Mouse (Mus musculus) neural tube, embryonic 13.5 days (tissue): ENCODE measurements at regions not wholly inside any gene's neighbourhood (a gene's known extent, or its start where the extent isn't known, plus 50 kb on each side); places are given as distances from the start of the nearest gene placed in this dataset.

ENCODE experiments used
- ATAC-seq: fragments of 200-750 bp; cut with Nextera tagmentation; 2 replicates; pipeline ENCODE4 v1.8.0; 2017; ENCODE audit warnings: low read depth, mild to moderate bottlenecking, moderate TSS enrichment, moderate library complexity
- H3K27ac ChIP-seq: fragments of 300-500 bp; sonication (generic); replicated peaks from 2 replicates; pipeline ENCODE4 v1.5.1; 2015; ENCODE audit warnings: moderate library complexity, mild to moderate bottlenecking, inconsistent platforms
- H3K27me3 ChIP-seq: fragments of 300-500 bp; sonication (generic); 2 replicates; pipeline ENCODE4 v1.6.1; 2015; ENCODE audit warnings: mild to moderate bottlenecking, inconsistent platforms
- H3K36me3 ChIP-seq: fragments of 300-500 bp; sonication (generic); 2 replicates; pipeline ENCODE4 v1.6.1; 2015; ENCODE audit warnings: mild to moderate bottlenecking, inconsistent platforms
- H3K4me1 ChIP-seq: fragments of 300-500 bp; sonication (generic); replicated peaks from 2 replicates; pipeline ENCODE4 v1.6.1; 2015; ENCODE audit warnings: inconsistent platforms
- H3K4me2 ChIP-seq: fragments of 300-500 bp; sonication (generic); 2 replicates; pipeline ENCODE4 v1.6.1; 2015; ENCODE audit warnings: inconsistent platforms, mild to moderate bottlenecking, moderate library complexity
- H3K4me3 ChIP-seq: fragments of 300-500 bp; sonication (generic); 2 replicates; pipeline ENCODE4 v1.5.1; 2015; ENCODE audit warnings: mild to moderate bottlenecking, inconsistent platforms
- H3K9ac ChIP-seq: fragments of 300-500 bp; sonication (generic); 2 replicates; pipeline ENCODE4 v1.6.1; 2015; ENCODE audit warnings: moderate library complexity, mild to moderate bottlenecking, inconsistent platforms
- H3K9me3 ChIP-seq: fragments of 300-500 bp; sonication (generic); 2 replicates; pipeline ENCODE4 v1.6.1; 2016; ENCODE audit warnings: inconsistent platforms
- WGBS: fragments of 180-500 bp; shearing (Covaris S2); methylation state at CpG from one replicate; pipeline ENCODE4 v1.1.7; 2015; 5-methylcytosine and 5-hydroxymethylcytosine counted together

DNA sequence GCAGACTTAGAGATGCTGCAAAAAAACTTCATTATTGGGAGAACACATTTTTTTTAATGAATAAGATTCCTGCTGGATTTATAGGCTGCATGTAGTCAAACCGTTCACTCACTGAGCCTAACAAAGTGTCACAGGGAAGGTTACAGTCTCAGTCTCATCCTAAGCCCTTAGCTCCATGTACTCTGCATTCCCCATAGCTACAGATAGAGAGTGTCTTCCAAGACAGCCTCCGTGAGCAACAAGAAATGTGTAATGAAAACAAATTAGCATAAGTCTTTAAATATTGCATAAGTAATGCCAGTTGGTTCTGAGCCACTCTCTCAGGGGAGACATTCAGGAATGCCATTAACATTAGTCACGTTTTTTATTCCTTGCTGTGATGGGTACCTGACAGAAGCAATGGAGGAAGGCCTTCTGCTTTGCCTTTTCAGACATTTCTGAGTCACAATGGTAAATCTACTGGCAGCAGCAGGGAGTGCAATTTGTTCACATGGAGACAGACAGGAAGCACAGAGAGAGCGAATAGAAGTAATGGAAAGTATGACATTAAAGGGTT, 376.7 kb downstream of the Fam84b start:
- no peak overlapping the region for H3K4me2 ChIP-seq
- H3K4me1 ChIP-seq: peaks cover 9% of the 10 kb centered on the region
- peak; percentile 76 for ATAC-seq
- H3K36me3 ChIP-seq: no peaks in the 10 kb centered on the region
- no peak overlapping the region for H3K4me3 ChIP-seq
- no peak overlapping the region for H3K9ac ChIP-seq
- WGBS: 27% methylated on average over 4 of the region's 4 CpGs
- no peaks in the 10 kb centered on the region for H3K9me3 ChIP-seq
- no peaks in the 10 kb centered on the region for H3K27me3 ChIP-seq
- 0 out of 2 replicates have a peak overlapping the region, but pooled peaks have one; percentile 5 for H3K27ac ChIP-seq

DNA sequence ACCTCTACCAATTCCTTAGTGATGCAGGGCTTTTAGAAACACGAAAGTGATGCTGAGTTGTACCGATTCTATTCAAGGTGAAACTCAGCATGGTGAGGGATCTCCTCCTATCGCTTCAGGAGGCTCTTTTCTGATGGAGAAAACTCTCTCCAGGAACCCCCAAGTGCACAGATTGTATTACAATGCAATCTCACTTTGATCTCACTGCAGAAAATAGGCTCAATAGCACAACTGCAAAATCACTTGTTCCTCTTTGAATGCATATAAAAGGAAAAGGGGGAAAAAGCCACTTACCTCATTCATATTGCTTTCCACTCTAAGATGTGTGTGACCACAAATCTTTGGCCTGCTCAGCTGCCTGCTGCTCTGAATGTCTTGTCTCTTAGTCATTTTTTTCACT, 378.5 kb downstream of the Fam84b start:
- H3K27ac ChIP-seq: no peak overlapping the region
- H3K9ac ChIP-seq: no peak overlapping the region
- no peak overlapping the region for H3K4me3 ChIP-seq
- H3K4me1 ChIP-seq: peaks cover 9% of the 10 kb centered on the region
- H3K9me3 ChIP-seq: no peaks in the 10 kb centered on the region
- no peaks in the 10 kb centered on the region for H3K27me3 ChIP-seq
- H3K4me2 ChIP-seq: no peak overlapping the region
- no peaks in the 10 kb centered on the region for H3K36me3 ChIP-seq
- 16% methylated on average over 3 of the region's 3 CpGs for WGBS
- ATAC-seq: no peak

DNA sequence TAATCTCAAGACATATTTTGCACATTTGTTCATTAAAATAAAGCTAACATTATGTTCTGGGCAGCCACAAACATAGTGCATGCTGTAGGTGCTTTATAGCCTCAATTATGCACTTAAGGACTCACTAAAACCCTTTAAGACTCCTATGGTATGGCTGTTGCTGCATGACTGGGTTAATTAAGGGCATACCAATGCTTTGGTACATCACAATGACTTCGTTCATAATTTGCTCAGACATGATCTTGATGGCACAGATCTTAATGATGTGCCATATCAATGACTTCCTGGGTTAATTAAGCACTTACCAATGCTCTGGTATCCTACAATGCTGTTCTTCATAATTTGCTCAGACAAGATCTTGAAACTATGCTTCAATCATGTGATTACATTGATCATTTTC, 415.5 kb upstream of the 4933412E24Rik start:
- WGBS: 88% methylated on average over 1 of the region's 1 CpGs
- H3K9ac ChIP-seq: no peak overlapping the region
- no peaks in the 10 kb centered on the region for H3K27me3 ChIP-seq
- no peak for ATAC-seq
- H3K36me3 ChIP-seq: no peaks in the 10 kb centered on the region
- H3K27ac ChIP-seq: no peak overlapping the region
- no peaks in the 10 kb centered on the region for H3K4me1 ChIP-seq
- no peaks in the 10 kb centered on the region for H3K9me3 ChIP-seq
- H3K4me3 ChIP-seq: no peak overlapping the region
- no peak overlapping the region for H3K4me2 ChIP-seq

DNA sequence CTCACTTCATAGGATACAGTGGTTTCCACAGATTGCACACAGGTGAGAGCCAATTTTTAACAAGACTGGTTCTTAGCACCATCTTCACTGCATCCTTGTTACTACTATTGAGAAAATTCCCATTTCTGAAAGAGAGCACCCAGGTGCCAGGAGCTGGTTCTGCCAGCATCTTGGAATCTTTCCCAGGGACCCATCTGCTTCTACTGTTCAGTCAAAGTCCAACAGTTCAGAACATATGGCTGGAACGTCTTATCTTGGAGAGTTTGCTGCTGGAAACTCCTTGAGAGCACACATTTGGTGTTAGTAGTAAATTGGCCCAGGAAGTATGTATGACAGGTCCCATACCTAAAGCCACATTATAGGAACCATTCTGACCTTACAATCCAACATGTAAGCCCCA, 402.7 kb upstream of the 4933412E24Rik start:
- Histone ChIP-seq H3K9me3 (no peaks in the 10 kb centered on the region), H3K4me1 (no peaks in the 10 kb centered on the region)
- no peak for ATAC-seq

DNA sequence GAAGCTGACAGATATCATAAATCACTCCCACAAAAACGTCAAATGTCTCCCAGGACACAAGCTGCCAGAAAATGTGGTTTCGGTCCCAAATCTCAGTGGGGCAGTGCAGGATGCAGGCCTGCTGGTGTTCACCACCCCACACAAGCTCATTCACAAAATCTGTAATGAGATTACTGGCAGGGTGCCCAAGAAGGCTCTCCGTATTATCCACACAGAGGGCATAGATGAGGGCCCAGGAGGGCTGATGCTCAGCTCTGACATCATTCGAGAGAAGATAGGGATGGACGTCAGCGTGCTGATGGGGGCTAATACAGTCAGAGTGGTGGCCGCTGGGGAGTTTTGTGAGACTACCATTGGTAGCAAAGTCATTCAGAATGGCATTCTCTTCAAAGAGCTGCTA, 375.9 kb upstream of the 4933412E24Rik start:
- Histone ChIP-seq H3K4me3 (no peak overlapping the region), H3K27ac (no peak overlapping the region), H3K9ac (no peak overlapping the region), H3K27me3 (no peaks in the 10 kb centered on the region), H3K4me2 (no peak overlapping the region), H3K4me1 (no peaks in the 10 kb centered on the region), H3K9me3 (no peaks in the 10 kb centered on the region), H3K36me3 (no peaks in the 10 kb centered on the region)
- ATAC-seq: no peak
- WGBS: 62% methylated on average over 7 of the region's 7 CpGs

More for the DNA sequence above, 402.7 kb upstream of the 4933412E24Rik start:
- H3K27me3 ChIP-seq: no peaks in the 10 kb centered on the region
- H3K9ac ChIP-seq: no peak overlapping the region
- no peaks in the 10 kb centered on the region for H3K36me3 ChIP-seq
- no peak overlapping the region for H3K27ac ChIP-seq
- H3K4me3 ChIP-seq: no peak overlapping the region
- H3K4me2 ChIP-seq: no peak overlapping the region
- WGBS: 77% methylated on average over 1 of the region's 1 CpGs

DNA sequence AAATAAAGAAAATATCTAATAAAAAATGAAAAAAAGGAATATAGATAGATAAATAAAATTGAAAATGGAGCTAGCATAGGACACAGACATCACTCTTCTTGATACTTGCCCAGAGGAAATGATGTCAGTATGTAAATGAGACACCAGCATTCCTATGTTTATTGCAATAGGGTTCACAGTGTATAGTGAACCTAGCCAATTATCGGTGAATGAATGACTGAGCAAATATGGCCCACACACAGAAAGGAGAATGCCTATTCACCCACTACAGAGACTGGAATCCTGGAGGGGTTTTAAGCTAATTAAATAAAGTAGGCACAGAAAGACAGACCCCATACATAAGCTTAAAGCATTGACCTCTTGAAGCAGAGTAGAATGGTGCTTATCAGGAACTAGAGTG, 373.9 kb upstream of the 4933412E24Rik start:
- H3K9me3 ChIP-seq: no peaks in the 10 kb centered on the region
- 86% methylated on average over 1 of the region's 1 CpGs for WGBS
- H3K4me2 ChIP-seq: no peak overlapping the region
- H3K4me1 ChIP-seq: no peaks in the 10 kb centered on the region
- H3K36me3 ChIP-seq: no peaks in the 10 kb centered on the region
- H3K4me3 ChIP-seq: no peak overlapping the region
- H3K27me3 ChIP-seq: no peaks in the 10 kb centered on the region
- no peak overlapping the region for H3K27ac ChIP-seq
- no peak for ATAC-seq
- H3K9ac ChIP-seq: no peak overlapping the region

DNA sequence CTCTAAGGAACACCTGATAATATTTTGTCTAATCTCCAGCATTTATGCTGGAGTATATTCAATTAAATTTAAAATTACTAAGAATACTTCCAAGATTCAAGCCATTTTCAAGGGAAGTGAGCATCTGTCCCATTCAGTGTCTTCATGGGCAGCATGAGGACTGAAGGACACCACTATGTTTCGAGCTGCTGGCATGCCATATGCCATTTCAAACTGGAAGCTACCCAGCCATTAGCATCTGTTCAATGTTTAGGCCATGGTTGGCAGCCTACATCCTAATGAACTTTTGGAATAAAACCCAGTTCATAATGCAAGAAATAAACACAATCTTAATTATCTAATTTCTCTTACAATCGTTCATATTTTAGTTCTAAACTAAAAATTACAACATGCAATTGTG, 371.5 kb upstream of the 4933412E24Rik start:
- Histone ChIP-seq H3K27me3 (no peaks in the 10 kb centered on the region), H3K36me3 (no peaks in the 10 kb centered on the region), H3K27ac (no peak overlapping the region), H3K4me2 (no peak overlapping the region), H3K4me1 (no peaks in the 10 kb centered on the region), H3K9ac (no peak overlapping the region), H3K4me3 (no peak overlapping the region), H3K9me3 (no peaks in the 10 kb centered on the region)
- WGBS: 83% methylated on average over 2 of the region's 2 CpGs
- ATAC-seq: no peak
